Mouse (Mus musculus) G1E (cell line): ENCODE measurements around the gene Usp13. TPM values are rescaled to one million over a fixed set of nuclear protein-coding genes. Genes with fewer than 3 reads are reported as not detected.

Source experiments
- ATAC-seq: 2 replicates; pipeline ENCODE4 v1.8.0; 2016; ENCODE audit warnings: mild to moderate bottlenecking; ENCODE audit not compliant: insufficient number of reproducible peaks, poor library complexity, low FRiP score, severe bottlenecking; ENCODE audit errors: extremely low read depth
- DNase-seq: peaks from one replicate; pipeline ENCODE4 v3.0.0; 2012; ENCODE audit warnings: low spot score
- H3K27me3 ChIP-seq: 2 replicates; pipeline ENCODE4 v1.6.1; 2012; ENCODE audit warnings: mild to moderate bottlenecking, low read length, inconsistent platforms; ENCODE audit not compliant: insufficient read depth
- H3K36me3 ChIP-seq: replicated peaks from 2 replicates; pipeline ENCODE3; 2012; ENCODE audit warnings: mild to moderate bottlenecking, inconsistent platforms
- H3K4me1 ChIP-seq: 2 replicates; pipeline ENCODE4 v1.6.1; 2012; ENCODE audit warnings: low read depth, low read length, inconsistent platforms, mixed read lengths; ENCODE audit not compliant: insufficient read depth
- H3K4me3 ChIP-seq: 2 replicates; pipeline ENCODE4 v1.5.1; 2012; ENCODE audit warnings: low read depth, mild to moderate bottlenecking, inconsistent platforms, low read length, moderate library complexity, mixed read lengths
- H3K9me3 ChIP-seq: replicated peaks from 2 replicates; pipeline ENCODE4 v1.6.1; 2012; ENCODE audit warnings: inconsistent platforms
- CTCF ChIP-seq: IDR thresholded peaks from 2 replicates; pipeline ENCODE4 v1.5.1; 2012; ENCODE audit warnings: low read depth, low read length, inconsistent platforms, mixed read lengths
- GATA1 ChIP-seq: IDR thresholded peaks from 2 replicates; pipeline ENCODE4 v1.6.1; 2012; ENCODE audit warnings: borderline replicate concordance, low read length, inconsistent platforms, mixed read lengths
- GATA2 ChIP-seq: IDR thresholded peaks from 2 replicates; pipeline ENCODE4 v1.6.1; 2012; ENCODE audit warnings: low read depth, low read length, inconsistent platforms, borderline replicate concordance
- POLR2AphosphoS5 ChIP-seq: IDR thresholded peaks from 2 replicates; pipeline ENCODE4 v1.6.1; 2012; ENCODE audit warnings: low read depth, low read length, inconsistent platforms; ENCODE audit not compliant: insufficient replicate concordance
- TAL1 ChIP-seq: conservative IDR thresholded peaks from 2 replicates; pipeline ENCODE4 v1.6.1; 2012; ENCODE audit warnings: low read depth, low read length, inconsistent platforms, mixed read lengths
- polyA plus RNA-seq: library from polyadenylated mRNA; stranded (reverse); fragments of >175 nt; gene quantifications from 2 replicates; pipeline ENCODE4 v1.2.3, GENCODE M21; 2012
- total RNA-seq, 2 experiments: library from RNA; stranded (forward) in 1 of 2; stranded (reverse) in 1 of 2; fragments of 200-1000 nt in 1 of 2; fragments of >200 nt in 1 of 2; fragmentation: Nextera tagmentation in 1 of 2; gene quantifications; 2 replicates each; pipeline ENCODE4 v1.2.3; 2014 to 2017

Usp13 gene
- total and polyA plus RNA-seq, 3 experiments = 0.01 to 0.05 TPM; not detected in 1

- ATAC-seq = no peak
- H3K4me1 ChIP-seq = no peaks in the 10 kb centered on the region
- no peak overlapping the region for H3K4me3 ChIP-seq
- H3K27me3 ChIP-seq = no peaks in the 10 kb centered on the region
- no peak for DNase-seq
- no peaks in the 10 kb centered on the region for H3K36me3 ChIP-seq
- TF ChIP-seq GATA2 (no peak), POLR2AphosphoS5 (no peak), TAL1 (no peak), CTCF (no peak), GATA1 (no peak)
- no peaks in the 10 kb centered on the region for H3K9me3 ChIP-seq
These were observed 91.1 kb downstream of the Usp13 start for GRCm38 (mm10) chr3:32908400-32908799.

- no peaks in the 10 kb centered on the region for H3K27me3 ChIP-seq
- no peak overlapping the region for H3K4me3 ChIP-seq
- H3K4me1 ChIP-seq = no peaks in the 10 kb centered on the region
- ATAC-seq (no peak), DNase-seq (no peak)
- no peaks in the 10 kb centered on the region for H3K36me3 ChIP-seq
- no peaks in the 10 kb centered on the region for H3K9me3 ChIP-seq
- TF ChIP-seq POLR2AphosphoS5 = no peak
- no peak for TF ChIP-seq CTCF
- no peak for TF ChIP-seq GATA2
- no peak for TF ChIP-seq GATA1
- TF ChIP-seq TAL1 = no peak
These were observed 92.8 kb downstream of the Usp13 start for GRCm38 (mm10) chr3:32910071-32910551.

GRCm38 (mm10) chr3:32924168-32924567 lies 106.8 kb downstream of the Usp13 start:
- no peak for ATAC-seq
- Histone ChIP-seq H3K9me3 (no peaks in the 10 kb centered on the region), H3K27me3 (no peaks in the 10 kb centered on the region), H3K4me1 (no peaks in the 10 kb centered on the region), H3K36me3 (no peaks in the 10 kb centered on the region), H3K4me3 (no peak overlapping the region)
- TF ChIP-seq CTCF (no peak), GATA1 (no peak), POLR2AphosphoS5 (no peak), GATA2 (no peak), TAL1 (no peak)
- DNase-seq = no peak

- H3K4me1 ChIP-seq = no peaks in the 10 kb centered on the region
- no peaks in the 10 kb centered on the region for H3K36me3 ChIP-seq
- H3K4me3 ChIP-seq = no peak overlapping the region
- no peaks in the 10 kb centered on the region for H3K9me3 ChIP-seq
- peaks cover 3% of the 10 kb centered on the region; the same call in 1 of the 2 replicates for H3K27me3 ChIP-seq
- ATAC-seq = no peak
- no peak for DNase-seq
- TF ChIP-seq POLR2AphosphoS5 (no peak), CTCF (no peak), GATA1 (no peak), GATA2 (no peak), TAL1 (no peak)
These were observed 122.6 kb downstream of the Usp13 start for GRCm38 (mm10) chr3:32939802-32940501.

- no peaks in the 10 kb centered on the region for H3K9me3 ChIP-seq
- H3K36me3 ChIP-seq = no peaks in the 10 kb centered on the region
- no peak for DNase-seq
- no peaks in the 10 kb centered on the region for H3K4me1 ChIP-seq
- no peak for ATAC-seq
- TF ChIP-seq TAL1 = no peak
- peaks cover 6% of the 10 kb centered on the region; the same call in 1 of the 2 replicates for H3K27me3 ChIP-seq
- H3K4me3 ChIP-seq = no peak overlapping the region
These were observed 130.1 kb downstream of the Usp13 start for GRCm38 (mm10) chr3:32947486-32947885.

- H3K4me1 ChIP-seq = no peaks in the 10 kb centered on the region
- no peak for ATAC-seq
- DNase-seq = no peak
- H3K36me3 ChIP-seq = no peaks in the 10 kb centered on the region
- TF ChIP-seq GATA1 (no peak), POLR2AphosphoS5 (no peak), CTCF (no peak), TAL1 (no peak), GATA2 (no peak)
- peaks cover 3% of the 10 kb centered on the region; the same call in 1 of the 2 replicates for H3K27me3 ChIP-seq
- no peaks in the 10 kb centered on the region for H3K9me3 ChIP-seq
- no peak overlapping the region for H3K4me3 ChIP-seq
These were observed 134.0 kb downstream of the Usp13 start for GRCm38 (mm10) chr3:32951382-32951781.
